10 mouse cellular contexts compared by ENCODE assay signal in the genomic region with DNA sequence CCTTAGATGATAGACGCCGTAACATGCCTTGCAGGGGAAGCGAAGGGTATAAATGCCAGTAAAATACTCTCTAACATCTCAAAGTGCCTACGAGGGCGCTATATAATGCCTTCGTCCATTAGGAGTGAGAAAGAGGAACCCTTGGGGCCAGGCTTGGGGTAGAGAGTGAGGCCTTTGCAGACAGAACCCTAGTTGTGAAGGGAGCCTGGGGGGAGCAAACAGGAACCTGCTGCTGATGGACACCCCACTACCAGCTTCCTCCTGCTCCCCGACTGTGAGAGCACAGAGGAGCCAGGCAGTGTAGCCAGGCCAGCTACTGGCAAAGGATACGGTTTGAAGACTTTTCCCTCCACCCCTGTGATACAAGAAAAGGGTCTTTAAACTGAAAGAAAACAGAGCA.
"Had no signal": no experiment of that assay in that cellular context is flagged by ENCODE, and none has a peak within 500 bp of the region (broad histone marks: within the 10 kb centered on the region; RNA-seq: fewer than 3 reads in every experiment).

No protein-coding gene starts in this region.

- H3K27me3 ChIP-seq: liver, embryonic 13.5 days; midbrain, embryonic 13.5 days; neural tube, embryonic 12.5 days; neural tube, embryonic 15.5 days had no signal

- DNase-seq: liver, embryonic 13.5 days; thymus, adult 18-20 months had no signal

- H3K4me1 ChIP-seq: liver, embryonic 13.5 days; midbrain, embryonic 13.5 days; neural tube, embryonic 15.5 days had no signal

- H3K4me3 ChIP-seq: layer of hippocampus, adult 2 months; left cerebral cortex, adult 2 months; liver, embryonic 13.5 days; megakaryocyte, embryonic 14.5 days; midbrain, embryonic 10.5 days; midbrain, embryonic 13.5 days; neural tube, embryonic 12.5 days; neural tube, embryonic 15.5 days had no signal

- H3K27ac ChIP-seq: kidney, postnatal 0 days; left cerebral cortex, adult 2 months; liver, embryonic 13.5 days; midbrain, embryonic 10.5 days; midbrain, embryonic 13.5 days; neural tube, embryonic 12.5 days; neural tube, embryonic 15.5 days had no signal
